Mouse (Mus musculus) testis, postnatal 14 days (tissue): ENCODE measurements around the gene Cox4i2.

Source experiments
- DNase-seq: peaks from one replicate; pipeline ENCODE4 v3.0.0; 2021; ENCODE audit warnings: low spot score

Cox4i2 gene

DNA sequence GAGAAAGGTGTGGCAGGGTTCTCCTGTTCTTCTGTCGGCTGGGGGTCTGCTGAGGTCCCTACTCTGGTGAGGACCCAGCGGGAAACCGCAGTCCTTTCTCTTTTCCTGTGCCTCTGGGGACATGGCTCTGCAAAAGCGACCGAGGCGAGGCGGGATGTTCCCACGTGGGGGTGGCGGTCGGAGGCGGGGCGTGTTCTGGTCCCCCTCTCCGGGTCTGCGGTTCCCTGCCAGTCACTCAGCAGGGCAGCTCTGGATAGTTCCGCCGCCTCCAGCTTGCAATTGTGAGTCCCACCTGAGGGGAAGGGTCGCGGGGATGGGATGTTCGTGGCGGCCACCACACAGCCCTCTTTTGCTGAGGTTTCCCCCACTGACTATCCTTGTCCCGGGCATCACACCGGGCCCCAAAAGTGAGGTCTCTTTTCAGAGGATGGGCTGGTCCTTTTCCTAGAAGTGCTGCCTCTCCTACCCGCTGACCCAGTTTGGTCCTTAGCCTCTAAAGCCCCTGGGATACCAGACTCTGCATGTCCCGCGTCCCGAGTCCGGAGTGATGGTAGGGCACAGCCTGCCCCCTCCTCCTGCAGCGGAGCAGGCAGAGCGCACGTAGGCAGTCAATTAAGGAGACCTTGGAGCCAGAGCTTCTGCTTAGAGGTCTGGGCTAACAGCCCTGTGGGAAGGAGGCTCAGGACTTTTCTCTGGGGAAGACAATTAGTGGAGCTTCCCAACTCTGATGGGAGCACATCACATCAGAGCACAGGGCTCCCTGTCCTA, at the start of gene Cox4i2:
Cox4i2 (plus strand) TSS at position 230 of the 768 bp plus-strand sequence.
- DNase-seq: no peak

DNA sequence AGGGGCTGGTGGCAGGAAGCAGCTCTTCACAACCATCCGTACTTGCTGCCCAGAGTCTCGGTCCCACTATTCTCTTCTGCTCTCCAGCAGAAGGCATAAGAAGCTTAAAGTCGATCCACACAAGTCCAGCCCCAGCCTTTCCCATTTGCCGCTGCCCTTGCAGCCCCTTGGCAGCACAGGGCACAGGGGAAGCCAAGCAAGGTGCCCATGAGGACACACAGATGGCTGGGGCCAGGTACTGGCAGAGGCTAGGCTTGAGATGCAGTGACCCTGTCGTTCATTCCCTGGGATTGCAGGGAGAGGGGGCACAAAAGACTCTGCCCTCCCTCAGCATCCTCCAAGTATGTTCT, 49.7 kb upstream of the Cox4i2 start:
- DNase-seq: no peak

DNA sequence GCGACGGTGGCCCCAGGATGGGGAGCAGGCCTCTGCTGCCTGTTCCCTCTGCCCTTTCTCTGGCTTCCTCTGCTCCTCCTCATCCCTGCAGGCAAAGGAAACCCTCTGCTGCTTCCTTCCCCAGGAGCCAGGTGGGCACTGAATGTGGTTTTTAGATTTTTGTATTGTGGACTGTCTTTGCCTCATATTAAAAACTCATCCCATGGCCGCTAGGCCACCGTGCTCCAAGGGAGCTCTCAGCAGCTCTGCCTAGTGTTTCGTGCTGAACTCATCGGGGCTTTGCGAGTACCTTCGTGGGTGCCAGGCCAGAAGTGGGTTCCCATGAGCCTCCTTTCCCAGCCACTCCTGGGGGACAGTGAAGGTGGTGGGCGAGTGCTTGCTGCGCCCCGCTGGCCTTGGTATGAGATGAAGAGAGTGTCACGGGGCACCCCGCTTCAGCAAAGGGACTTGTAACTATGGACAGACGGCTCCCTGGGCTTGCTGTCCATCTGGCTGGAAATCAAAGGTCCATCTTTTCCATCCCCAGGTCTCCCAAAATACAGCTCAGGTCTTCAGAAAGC, 49.1 kb upstream of the Cox4i2 start:
- DNase-seq: no peak

DNA sequence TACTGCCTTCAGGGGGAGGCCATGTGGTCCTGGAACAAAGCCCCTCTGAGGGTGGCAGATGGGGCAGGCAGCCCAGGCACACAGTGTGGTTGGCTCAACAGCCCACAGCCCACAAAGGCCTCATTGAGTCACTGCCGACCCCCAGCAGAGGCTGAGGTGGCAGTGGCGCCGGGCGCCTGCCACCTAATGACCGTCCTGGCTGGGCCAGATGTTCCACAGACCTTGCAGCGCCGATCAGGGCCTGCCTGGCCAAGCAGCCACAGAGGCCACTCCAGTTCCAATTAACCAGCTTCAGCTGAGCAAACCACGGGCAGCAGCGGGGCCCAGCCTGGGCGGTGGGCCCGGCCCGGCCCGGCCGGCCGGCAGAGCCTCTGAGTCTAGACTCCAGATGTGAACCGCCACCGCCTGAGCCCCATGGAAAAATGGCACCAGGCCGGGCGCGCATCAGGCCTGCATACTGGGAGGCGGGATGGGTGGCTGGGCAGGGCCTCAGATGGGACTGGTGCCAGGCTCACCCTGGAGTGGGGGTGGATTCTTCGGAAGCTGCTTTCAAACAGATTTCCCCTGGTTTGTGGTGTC, 47.9 kb upstream of the Cox4i2 start:
- peak; percentile 48 for DNase-seq

DNA sequence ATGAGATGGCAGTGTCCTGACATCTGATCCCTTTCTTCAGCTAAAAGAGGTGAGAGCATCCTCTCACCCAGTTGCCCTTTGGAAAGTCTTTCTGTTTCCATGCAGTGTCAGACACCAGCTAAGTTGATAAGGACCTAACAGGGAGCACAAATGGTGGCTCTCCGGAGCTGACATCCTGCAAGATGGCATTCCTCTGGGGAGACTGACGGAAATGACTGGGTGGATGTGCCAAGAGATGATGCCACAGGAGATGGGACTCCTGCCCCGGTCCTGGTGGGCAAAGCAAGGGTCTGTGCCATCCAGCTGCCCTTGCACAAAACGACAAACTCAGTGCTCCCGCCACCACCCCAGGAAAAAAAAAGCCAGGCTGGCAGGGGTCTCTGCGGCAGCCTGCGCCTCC, 46.8 kb upstream of the Cox4i2 start:
- DNase-seq: no peak

DNA sequence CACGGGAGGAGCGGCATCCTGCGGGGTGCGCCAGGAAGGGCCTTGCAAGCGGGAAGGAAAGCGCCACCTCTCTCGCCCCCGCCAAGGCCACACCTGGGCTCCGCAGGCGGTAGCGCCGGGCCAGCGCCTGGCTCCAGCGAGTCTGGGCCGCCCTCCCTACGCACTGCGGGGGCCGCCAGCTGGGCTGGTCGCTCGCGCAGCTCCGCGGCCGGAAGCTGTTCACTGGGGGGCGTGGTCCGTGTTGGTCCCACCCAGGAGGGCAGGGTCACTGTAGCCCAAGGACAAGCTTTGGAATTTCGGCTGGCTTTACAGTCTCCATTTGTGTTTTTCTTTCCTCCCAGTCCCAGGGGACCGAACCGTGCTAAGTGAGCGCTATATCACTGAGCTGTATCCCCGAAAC, 46.3 kb upstream of the Cox4i2 start:
- DNase-seq: peak; percentile 92

DNA sequence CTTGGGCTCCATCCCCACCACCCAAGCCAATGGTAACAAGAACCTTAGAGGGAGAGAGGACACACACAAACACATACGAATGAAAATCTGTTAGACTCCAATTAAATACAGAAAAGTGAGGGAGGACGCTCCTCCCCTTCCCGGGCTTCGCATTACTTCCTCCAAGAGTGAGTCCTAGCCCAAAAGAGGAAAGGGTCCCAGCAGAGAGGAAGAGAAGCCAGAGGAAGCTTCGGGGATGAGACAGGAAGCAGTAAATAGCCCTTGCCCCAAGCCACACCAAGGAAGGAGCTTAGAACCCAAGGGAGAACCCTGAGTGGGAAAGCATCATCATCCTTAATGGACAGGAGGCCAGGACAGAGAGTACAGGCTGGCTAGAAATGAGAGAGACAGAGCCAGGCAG, 44.9 kb upstream of the Cox4i2 start:
- no peak for DNase-seq

DNA sequence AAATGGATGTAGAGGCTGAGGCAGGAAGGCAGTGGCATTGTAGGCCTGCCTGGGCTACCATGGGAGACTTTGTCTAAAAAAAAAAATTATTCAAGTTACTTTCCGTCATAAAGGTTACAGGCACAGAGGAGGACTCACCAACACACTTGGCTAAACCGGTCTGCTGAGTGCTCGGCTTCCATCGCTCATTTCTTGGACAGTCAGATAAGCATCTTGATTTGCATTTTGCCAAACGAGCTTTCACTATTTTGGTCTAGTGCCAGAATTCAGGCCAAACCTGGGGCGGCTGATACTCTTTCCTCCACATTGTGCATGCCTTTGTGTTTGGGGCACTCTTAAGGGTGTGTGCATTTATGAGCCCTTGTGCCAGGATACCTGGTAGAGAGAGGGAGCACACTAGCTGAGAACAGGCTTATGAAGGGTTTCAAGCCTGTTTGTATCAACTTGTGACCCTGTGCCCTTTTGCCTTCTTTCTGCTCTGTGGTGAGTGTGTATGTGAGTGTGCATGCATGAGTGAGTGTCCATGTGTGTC, 37.7 kb upstream of the Cox4i2 start:
- no peak for DNase-seq

DNA sequence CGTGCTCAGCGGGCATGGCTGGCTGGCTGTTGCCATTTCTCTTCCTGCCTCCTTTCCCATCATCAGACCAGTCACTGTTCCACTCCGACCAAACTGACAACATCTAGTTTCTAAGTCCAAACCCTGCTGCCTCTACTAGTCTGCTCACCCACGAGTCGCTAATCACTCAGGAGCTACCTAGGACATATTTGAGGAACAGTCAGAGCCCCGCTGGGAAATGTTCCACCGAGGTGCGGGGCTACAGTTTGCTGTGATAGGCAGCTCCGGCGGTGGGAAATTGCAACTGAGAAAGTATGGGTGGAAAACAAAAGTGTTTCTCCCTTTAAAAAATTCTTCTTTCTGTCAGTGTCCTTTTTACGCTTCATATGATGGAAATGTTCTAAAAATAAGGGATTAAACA, 36.3 kb upstream of the Cox4i2 start:
- no peak for DNase-seq

DNA sequence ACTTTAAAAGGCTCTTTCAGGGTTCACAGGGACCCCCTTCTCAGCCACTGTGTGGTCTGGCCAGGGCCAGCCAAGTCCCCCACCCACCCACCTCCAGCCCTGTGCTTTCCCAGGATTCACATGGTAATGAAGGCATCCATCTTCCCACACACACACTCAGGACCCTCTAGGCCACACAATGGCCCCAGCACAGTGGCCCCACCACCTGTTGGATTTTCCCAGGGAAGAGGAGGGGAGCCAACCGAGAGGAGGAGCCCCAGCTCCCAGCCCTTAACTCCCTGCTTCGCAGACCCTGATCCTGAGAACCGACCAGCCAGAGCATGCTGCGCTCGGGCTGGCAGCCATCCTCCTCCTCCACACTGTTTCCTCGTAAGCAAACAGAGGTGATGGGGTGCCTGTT, 35.9 kb upstream of the Cox4i2 start:
- no peak for DNase-seq

DNA sequence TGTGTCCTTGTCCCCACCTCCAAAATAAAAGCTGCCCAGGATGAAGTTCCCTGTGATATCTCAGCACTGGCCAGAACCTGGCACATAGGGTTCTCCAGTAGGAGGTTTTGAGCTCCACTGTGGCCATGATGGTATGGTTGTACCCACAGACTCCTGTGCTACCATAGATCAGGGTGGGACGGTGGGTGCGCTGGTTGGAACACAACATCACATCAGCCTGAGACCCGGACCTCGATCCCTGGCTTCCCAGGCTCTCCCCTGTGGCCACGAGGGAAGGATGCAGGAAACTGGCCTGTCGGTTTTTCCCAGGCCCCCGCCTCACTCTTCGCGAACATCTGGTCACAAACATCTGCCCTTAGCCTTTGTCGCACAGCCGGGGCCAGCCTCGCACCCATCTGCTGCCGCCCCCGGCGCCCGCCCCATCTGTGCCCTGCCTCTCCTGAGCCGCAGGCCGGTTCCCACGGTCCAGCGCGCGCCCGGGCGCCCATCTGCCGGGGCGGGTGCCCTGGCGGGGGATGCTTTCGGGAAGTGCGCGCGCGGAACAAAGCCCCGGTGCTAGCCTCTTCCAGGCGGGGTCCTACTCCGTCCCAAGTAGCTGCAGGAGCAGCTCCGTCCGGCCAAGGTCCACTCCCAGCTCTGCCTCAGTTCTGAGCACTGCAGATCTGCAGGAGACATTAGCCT, 30.2 kb upstream of the Cox4i2 start:
- DNase-seq: no peak

DNA sequence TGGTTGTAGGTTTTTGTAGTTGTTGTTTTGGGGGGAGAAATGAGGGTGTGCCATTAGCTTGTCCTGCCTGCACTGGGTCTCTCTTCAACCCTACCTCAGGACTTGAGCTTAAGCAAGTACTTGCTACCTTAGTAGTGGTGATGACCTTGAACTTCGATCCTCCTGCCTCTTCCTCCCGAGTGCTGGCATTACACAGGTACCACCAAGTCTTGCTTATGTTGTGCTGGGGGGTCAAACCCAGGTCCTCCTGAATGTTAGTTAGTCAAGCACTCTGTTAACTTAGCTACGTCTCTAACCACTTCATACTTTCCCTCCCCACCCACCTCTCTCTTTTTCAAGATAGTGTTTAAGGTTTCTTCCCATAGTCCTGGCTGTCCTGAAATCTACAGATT, 29.6 kb upstream of the Cox4i2 start:
- DNase-seq: no peak

DNA sequence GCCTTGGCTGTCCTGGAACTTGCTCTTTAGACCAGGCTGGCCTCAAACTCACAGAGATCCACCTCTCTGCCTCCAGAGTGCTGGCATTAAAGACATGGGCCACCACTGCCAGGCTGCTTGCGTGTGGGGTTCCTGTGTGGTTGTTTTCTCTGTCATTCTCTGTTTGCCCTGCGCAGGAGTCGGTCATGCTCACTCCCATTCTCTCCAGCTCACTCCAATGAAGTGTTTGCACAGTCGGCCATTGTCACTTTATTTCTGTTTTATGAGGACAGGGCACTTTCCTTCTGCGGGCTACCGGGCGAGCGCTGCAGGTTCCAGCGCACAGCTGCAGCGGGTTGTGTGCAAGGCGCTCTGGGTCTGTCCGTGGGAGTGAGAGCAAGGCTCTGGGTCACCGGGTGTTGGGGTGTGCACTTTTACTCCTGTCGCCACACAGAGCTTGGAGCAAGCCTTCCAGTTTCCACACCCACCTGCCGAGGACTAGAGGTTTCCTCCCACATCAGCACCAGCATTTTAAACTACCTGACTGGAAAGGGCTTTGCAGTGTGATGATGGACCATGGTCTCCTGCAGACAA, 28.7 kb upstream of the Cox4i2 start:
- no peak for DNase-seq

DNA sequence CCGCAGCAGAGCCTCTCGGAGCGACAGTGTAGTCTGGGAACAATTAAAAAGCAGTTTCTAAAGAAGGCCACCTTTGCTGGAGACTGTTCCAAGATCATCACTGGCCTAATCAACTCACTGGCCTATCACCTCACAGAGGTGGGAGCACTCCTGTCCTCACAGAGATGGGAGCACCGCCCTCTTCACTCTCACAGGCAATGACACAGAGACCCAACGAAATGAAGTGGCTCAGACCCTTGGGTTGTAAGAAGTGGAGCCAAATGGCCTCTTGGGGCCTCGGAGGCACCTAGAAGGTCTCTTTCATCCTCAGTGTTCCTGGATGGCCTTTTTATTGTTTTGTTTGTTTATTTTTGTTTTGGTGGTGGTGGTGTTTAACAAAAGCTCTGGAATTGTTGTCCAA, 27.8 kb upstream of the Cox4i2 start:
- no peak for DNase-seq

DNA sequence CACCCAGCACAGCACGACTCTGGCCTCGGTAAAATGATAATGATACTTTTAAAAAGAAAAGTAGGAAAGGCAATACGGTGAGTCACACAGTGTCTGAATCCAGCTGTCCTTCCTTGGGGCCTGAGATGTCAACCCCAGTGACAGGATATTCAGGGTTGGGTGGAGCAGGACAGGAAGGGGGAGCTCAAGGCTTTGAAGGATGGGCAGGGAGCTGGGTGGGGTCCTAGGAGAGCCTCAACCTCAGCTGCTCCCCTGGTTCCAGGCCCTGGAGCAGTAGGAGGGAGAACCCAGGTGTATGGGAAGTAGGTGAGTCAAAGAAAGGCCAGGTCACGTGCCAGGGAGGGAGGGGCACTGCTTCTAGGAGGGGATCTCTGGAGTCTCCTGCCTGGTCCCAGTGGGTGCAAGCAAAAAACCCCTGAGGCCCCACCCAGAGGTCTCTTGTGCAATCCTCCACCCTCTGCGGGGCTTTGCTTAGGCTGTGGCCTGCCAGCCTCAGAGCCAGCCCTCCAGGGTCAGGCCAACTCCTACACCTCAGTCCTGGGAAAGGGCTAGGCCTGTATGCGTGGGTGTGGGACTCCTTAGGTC, 27.1 kb upstream of the Cox4i2 start:
- no peak for DNase-seq

DNA sequence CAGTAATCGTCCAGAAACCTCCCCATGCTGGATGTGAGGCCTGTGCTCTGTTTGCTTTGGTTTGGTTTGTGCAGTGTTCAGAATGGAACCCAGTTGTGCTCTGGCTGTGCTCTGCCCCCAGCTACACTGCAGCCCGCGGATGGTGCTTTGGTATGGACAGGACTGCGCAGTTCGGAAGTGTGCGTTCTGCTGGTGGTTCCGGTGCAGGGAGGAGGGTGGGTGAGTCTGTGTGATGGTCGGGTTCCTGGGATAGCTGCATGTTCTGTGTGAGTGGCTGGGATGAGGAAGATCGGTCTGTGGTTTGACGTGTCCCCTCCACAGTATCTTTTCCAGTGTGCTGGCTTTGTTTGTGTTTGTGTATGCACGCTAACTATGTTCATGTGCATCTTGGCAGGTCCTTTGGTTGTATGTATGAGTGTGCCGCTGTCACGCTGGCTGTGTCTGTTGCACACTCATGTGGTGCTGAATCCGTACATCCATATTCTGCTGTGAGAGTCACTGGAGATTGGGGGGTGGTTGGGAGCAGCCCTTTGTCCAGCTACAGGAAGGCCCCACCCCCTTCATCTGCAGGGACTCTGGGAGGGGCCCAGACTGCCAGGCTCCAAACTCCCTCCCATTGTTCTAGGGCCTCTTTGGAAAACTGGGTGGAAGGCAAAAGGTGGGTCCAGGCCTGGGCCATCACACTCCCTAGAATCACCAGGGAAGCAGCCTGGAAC, 26.0 kb upstream of the Cox4i2 start:
- no peak for DNase-seq

DNA sequence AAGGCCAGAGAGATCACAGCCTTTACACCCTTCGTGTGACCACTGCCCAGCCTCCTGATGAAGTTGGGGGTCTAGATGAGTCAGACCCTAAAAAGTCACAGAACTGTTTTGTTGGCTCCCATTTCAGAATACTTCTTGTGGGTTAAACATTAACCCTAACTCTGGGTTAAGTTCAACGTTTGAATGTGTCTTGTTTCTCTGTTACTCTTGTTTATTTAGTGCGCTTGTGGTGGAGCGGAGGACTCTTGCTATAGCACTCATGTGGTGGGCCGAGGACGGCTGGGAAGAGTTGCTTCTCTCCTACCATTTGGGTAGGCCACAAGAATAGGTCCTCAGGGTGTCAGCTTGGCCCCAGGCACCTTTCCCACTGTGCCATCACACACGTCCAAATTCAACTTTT, 25.4 kb upstream of the Cox4i2 start:
- DNase-seq: no peak

DNA sequence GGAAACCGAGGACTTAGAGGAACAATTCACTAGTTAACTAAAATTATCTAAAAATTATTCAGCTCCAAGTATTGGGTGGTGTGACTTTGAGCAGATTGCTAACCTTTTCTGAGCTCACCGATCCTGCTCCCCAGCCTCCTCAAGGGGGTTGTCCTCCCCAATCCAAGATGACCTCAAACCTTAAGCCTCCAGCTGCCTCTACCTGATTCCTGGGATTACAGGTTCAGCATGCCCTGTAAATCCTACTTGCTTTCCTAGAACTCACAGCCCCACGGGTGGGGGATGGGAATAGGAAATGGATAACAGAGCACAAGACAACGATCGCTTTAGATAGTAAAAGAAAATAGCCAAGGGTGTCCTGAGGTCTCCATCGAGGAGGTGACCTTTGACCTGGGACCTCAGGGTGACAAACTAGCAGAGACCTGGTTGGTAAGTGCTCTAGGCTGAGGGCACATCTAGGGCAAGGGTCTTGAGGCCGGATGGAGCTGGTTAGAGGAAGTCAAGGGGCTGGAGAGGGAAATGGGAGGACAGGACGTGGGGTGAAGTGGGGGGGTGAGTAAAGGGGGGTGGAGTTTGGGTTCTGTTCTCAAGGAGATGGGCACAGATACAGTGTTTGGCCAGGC, 24.8 kb upstream of the Cox4i2 start:
- DNase-seq: no peak

DNA sequence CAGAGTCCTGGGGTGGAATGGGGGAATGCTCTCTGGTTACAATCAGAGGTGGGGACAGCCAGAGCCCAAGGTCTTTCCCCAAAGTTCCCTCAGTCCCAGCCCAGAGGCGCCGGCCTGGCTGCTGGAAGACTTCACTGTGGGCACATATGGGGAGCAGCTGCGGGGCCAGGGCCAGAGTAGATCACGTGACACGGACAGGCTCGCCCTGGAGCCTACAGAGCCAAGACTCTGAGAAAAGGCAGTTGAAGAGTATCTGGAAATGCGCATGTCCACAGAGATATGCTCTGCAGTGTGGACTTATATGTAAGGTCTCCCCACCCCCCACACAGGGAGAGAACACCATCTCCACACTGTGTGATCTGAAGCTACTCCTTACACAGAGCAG, 24.3 kb upstream of the Cox4i2 start:
- DNase-seq: peak; percentile 77

DNA sequence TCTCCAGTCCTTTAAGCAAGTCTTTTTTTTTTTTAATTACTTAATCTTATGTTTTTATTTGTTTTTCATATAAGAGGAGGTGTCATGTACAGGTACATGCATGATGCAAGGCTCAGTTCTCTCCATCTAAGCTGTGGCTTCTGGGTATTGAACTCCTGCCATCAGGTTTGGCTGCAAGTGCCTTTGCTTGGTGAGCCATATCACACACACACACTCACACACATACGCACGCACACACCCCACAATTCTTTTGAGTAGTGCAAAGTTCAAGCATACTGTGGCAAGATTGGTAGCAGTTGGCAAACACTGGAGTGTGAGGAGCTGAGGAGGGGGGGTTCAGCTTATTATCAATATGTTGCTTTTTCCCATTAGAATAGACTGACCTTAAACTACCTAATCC, 20.8 kb upstream of the Cox4i2 start:
- DNase-seq: no peak

DNA sequence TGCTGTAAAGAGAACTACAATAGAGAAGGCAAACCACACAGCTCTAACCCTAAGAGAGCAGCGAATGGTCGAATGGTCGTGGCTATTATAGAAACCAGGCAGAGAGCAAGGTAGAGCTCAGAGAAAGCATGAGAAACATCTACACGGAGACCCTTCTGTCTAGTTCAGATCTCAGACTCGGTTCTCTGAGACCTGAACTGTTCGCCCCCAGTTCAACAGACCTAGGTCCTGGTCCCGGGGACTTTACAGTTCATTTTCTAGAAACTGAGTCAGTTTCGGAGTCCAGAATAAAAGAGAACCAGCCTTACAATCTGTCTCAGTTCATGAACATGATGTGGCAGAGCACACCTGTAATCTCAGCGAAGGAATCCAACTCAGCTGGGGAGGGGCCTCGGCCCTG, 19.5 kb upstream of the Cox4i2 start:
- no peak for DNase-seq
